Mouse (Mus musculus) forebrain, embryonic 11.5 days (tissue): ENCODE data around the gene Dera. TPM values are rescaled to one million over a fixed set of nuclear protein-coding genes. Genes with fewer than 3 reads are reported as not detected.
A peak's percentile ranks its signal among the peaks of the same experiment; 100 is the strongest.
"Not testable (repeated sequence)": the region's sequence is repeated elsewhere in the genome, so short reads cannot be mapped to it uniquely, and the experiment has no call there.

Source experiments
- ATAC-seq: fragments of 200-750 bp; cut with Nextera tagmentation; replicated peaks from 2 replicates; pipeline ENCODE4 v1.8.0; 2017; ENCODE audit warnings: moderate TSS enrichment; ENCODE audit not compliant: low FRiP score
- DNase-seq: peaks from one replicate; pipeline ENCODE4 v3.0.0-alpha.2; 2017; ENCODE audit warnings: low spot score
- H3K27ac ChIP-seq: fragments of 300-500 bp; sonication (generic); 2 replicates; pipeline ENCODE4 v1.5.1; 2014; ENCODE audit warnings: low read depth, low read length
- H3K27me3 ChIP-seq: fragments of 300-500 bp; sonication (generic); 2 replicates; pipeline ENCODE4 v1.6.1; 2014; ENCODE audit warnings: mild to moderate bottlenecking, low read length, mixed read lengths; ENCODE audit not compliant: control insufficient read depth, insufficient read depth
- H3K36me3 ChIP-seq: fragments of 300-500 bp; sonication (generic); 2 replicates; pipeline ENCODE4 v1.6.1; 2014; ENCODE audit warnings: mild to moderate bottlenecking, low read length, moderate library complexity, mixed read lengths; ENCODE audit not compliant: control insufficient read depth, insufficient read depth
- H3K4me1 ChIP-seq: fragments of 300-500 bp; sonication (generic); replicated peaks from 2 replicates; pipeline ENCODE4 v1.6.1; 2014; ENCODE audit warnings: low read length, mixed read lengths; ENCODE audit not compliant: control insufficient read depth, insufficient read depth
- H3K4me2 ChIP-seq: fragments of 300-500 bp; sonication (generic); 2 replicates; pipeline ENCODE4 v1.6.1; 2014; ENCODE audit warnings: low read depth, mild to moderate bottlenecking, low read length, moderate library complexity, mixed read lengths; ENCODE audit not compliant: severe bottlenecking
- H3K4me3 ChIP-seq: fragments of 300-500 bp; sonication (generic); 2 replicates; pipeline ENCODE4 v1.5.1; 2014; ENCODE audit warnings: low read depth, low read length
- H3K9ac ChIP-seq: fragments of 300-500 bp; sonication (generic); 2 replicates; pipeline ENCODE4 v1.6.1; 2014; ENCODE audit warnings: low read length
- H3K9me3 ChIP-seq: fragments of 300-500 bp; sonication (generic); 2 replicates; pipeline ENCODE4 v1.6.1; 2016; ENCODE audit warnings: low read length, mixed read lengths; ENCODE audit not compliant: control insufficient read depth
- WGBS: fragments of 180-500 bp; shearing (Covaris S2); extraction: QIAGEN DNeasy Blood & Tissue Kit; methylation state at CpG from one replicate; pipeline ENCODE4 v1.1.7; 2014; 5-methylcytosine and 5-hydroxymethylcytosine counted together
- polyA plus RNA-seq: library from polyadenylated mRNA; unstranded; fragments of >200 nt; fragmentation: Nextera tagmentation; extraction: Ambion mirVana; gene quantifications from 2 replicates; pipeline ENCODE4 v1.2.1, GENCODE M21; 2014

Dera gene
- polyA plus RNA-seq = 44.5 and 46.4 TPM in 2 replicates

- DNase-seq = peak; percentile 92
- Histone ChIP-seq H3K27ac (no peak within 1 kb of the TSS), H3K4me2 (peak within 1 kb of the TSS; percentile 57), H3K4me1 (0 out of 2 replicates have a peak, but pooled peaks cover 2% of the 10 kb centered on the region), H3K27me3 (no peaks in the 10 kb centered on the region), H3K9me3 (no peaks in the 10 kb centered on the region), H3K9ac (peak within 1 kb of the TSS; percentile 61), H3K4me3 (peak within 1 kb of the TSS; percentile 57), H3K36me3 (peaks cover 8% of the 10 kb centered on the region; the same call in 1 of the 2 replicates)
- WGBS = 11% methylated on average over 26 of the region's 26 CpGs
- ATAC-seq = peak; percentile 93
Measured at GRCm38 (mm10) chr6:137754056-137754856, at the start of gene Dera. Gene Dera (plus strand): TSS chr6:137754546.

DNA sequence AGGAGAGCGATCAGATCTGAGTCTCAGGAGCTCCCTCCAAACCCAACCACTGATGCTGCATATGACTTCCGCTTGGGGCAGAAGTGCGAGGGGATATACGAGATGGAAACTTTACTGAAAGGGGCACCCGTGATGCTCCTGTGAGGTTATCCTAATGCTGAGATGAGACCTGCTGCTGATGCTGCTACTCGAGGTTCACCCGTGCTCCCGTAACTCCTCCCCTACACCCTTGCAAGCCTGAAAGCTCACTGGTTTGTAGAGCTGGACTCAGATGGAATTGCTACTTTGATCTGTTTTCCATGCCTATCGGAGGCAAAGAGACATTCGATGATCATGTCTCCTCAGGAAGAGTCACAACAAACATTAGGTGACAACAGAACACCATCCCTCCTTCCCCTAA lies 48.1 kb upstream of the Dera start:
- 91% methylated on average over 10 of the region's 10 CpGs for WGBS
- DNase-seq = no peak

DNA sequence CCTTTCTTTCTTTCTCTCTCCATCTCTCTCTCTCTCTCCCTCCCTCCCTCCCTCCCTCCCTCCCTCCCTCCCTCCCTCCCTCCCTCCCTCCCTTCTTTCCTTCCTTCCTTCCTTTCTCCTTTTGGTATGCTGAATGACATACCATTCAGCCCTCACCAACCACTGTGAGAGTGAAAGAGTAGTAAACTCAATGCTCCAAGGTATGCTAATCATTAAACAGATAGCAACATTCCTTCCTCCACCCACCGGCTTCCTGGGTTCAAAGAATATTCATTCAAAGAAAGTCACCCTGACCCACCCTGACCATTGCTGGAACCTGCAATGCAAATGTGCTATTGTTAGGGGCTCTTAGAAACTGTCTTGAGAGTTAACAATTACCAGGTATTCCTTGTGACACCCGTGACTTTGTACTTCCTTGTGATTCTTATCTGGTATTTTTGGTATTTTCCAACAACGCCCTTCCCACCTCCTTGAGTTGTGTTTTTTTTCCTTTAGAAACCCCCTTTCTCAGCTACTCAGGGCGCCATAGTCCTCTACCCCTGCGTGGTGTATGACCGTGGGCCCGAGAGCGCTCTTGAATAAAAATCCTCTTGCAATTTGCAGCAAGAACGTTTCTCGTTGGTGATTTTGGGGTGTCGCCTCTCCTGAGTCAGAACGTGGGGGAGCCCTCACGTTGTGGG lies 45.5 kb upstream of the Dera start:
- not testable (repeated sequence) for H3K27me3 ChIP-seq, H3K4me1 ChIP-seq, H3K27ac ChIP-seq, H3K4me2 ChIP-seq, H3K36me3 ChIP-seq, DNase-seq, H3K4me3 ChIP-seq, H3K9me3 ChIP-seq, H3K9ac ChIP-seq, ATAC-seq
- WGBS = 87% methylated on average over 13 of the region's 13 CpGs

More for the DNA sequence above, 48.1 kb upstream of the Dera start:
- H3K9me3 ChIP-seq = no peaks in the 10 kb centered on the region
- no peak overlapping the region for H3K27ac ChIP-seq
- H3K4me2 ChIP-seq = no peak overlapping the region
- no peak overlapping the region for H3K9ac ChIP-seq
- H3K27me3 ChIP-seq = no peaks in the 10 kb centered on the region
- no peaks in the 10 kb centered on the region for H3K36me3 ChIP-seq
- H3K4me1 ChIP-seq = no peaks in the 10 kb centered on the region
- H3K4me3 ChIP-seq = no peak overlapping the region
- no peak for ATAC-seq

DNA sequence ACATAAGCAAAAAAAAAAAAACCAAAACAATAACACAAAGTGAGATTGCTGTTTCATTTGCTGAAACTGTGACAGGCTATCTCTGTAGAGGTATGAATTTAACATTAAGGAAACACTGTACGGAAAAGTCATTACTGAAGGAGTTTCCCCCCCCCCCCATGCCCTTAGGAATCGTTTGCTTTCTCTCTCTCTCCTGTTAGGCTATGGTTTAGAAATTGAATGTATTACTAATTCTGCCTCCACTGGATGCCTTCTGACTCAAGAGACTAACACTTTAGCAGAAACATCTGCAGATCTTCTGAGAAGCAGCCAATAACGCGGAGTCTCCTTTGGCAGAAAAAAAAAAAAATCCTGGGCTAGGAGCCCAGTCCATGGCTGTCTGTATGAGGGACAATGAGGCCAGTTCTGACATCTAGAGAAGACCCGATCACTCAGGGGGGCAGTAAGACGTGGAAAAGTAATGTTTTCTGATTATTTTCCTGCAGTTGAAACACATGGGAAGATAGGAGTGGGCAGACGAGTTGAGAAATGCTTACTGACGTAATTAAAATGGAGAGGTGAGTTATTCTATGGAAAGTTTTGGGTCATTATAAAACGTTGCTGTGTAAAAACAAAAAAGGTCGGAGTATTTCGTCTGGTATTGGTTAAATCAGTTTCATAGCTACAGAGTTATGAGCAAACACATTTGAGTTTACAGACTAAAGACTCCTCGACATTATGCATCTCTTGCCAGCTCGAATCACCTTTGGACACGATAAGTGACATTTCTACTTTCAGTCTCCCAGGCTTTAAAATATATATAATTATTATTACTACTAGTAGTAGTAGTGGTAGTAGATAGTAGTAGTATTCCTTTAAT lies 43.9 kb upstream of the Dera start:
- H3K4me1 ChIP-seq = peaks cover 3% of the 10 kb centered on the region; the same call in 1 of the 2 replicates
- H3K27me3 ChIP-seq = no peaks in the 10 kb centered on the region
- H3K27ac ChIP-seq = no peak overlapping the region
- no peak overlapping the region for H3K4me3 ChIP-seq
- no peaks in the 10 kb centered on the region for H3K36me3 ChIP-seq
- 90% methylated on average over 14 of the region's 14 CpGs for WGBS
- DNase-seq (no peak), ATAC-seq (no peak)
- no peaks in the 10 kb centered on the region for H3K9me3 ChIP-seq
- H3K4me2 ChIP-seq = no peak overlapping the region
- no peak overlapping the region for H3K9ac ChIP-seq

DNA sequence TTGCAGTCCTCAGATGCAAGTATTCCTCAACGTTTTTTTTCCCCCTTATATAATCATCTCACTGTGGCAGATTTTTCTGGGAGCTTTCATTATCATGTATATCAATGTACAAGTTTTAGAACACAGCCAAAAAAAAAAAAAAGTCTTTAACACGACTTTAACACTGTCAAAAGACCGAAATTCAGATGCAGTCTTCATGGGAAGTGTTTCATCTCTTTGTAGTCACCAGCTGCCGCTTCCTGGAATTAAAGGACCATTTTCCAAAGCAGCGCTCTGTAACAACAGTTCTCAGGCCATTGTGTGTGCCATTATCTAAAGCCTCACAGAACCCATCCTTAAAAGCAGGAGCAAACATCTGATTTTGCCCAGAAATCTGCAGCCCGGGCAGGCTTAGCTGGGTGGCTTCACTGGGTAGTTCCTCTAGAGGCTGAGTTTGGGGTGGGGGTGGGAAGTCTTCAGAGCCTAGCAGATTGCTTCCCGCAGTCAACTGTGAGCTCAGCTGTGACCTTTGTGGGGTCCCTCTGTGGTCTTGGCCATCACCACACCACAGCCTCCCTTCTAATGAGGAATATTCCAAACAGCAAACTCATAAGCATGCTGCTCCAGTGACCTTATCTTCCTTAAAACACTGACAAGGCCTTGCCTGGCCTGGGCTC lies 41.6 kb upstream of the Dera start:
- Histone ChIP-seq H3K27ac (peak overlapping the region; percentile 50; the same call in 1 of the 2 replicates), H3K4me3 (no peak overlapping the region), H3K27me3 (no peaks in the 10 kb centered on the region), H3K36me3 (no peaks in the 10 kb centered on the region), H3K4me2 (no peak overlapping the region), H3K9me3 (no peaks in the 10 kb centered on the region), H3K4me1 (peaks cover 3% of the 10 kb centered on the region; the same call in 1 of the 2 replicates), H3K9ac (no peak overlapping the region)
- ATAC-seq = peak; percentile 58; the same call in 1 of the 2 replicates
- DNase-seq = no peak
- WGBS = 42% methylated on average over 7 of the region's 7 CpGs

GRCm38 (mm10) chr6:137713310-137713664 lies 41.1 kb upstream of the Dera start:
- no peak overlapping the region for H3K4me3 ChIP-seq
- H3K9ac ChIP-seq = no peak overlapping the region
- WGBS = 73% methylated on average over 3 of the region's 3 CpGs
- no peaks in the 10 kb centered on the region for H3K36me3 ChIP-seq
- ATAC-seq = peak; percentile 32; the same call in 1 of the 2 replicates
- peaks cover 3% of the 10 kb centered on the region; the same call in 1 of the 2 replicates for H3K4me1 ChIP-seq
- no peaks in the 10 kb centered on the region for H3K9me3 ChIP-seq
- no peak for DNase-seq
- H3K27me3 ChIP-seq = no peaks in the 10 kb centered on the region
- H3K27ac ChIP-seq = peak overlapping the region; percentile 50; the same call in 1 of the 2 replicates
- no peak overlapping the region for H3K4me2 ChIP-seq

- no peak for ATAC-seq
- Histone ChIP-seq H3K4me1 (peaks cover 3% of the 10 kb centered on the region; the same call in 1 of the 2 replicates), H3K9ac (no peak overlapping the region), H3K27ac (no peak overlapping the region), H3K36me3 (no peaks in the 10 kb centered on the region), H3K4me3 (no peak overlapping the region), H3K27me3 (no peaks in the 10 kb centered on the region), H3K9me3 (no peaks in the 10 kb centered on the region), H3K4me2 (no peak overlapping the region)
- DNase-seq = no peak
- 82% methylated on average over 5 of the region's 5 CpGs for WGBS
Measured at GRCm38 (mm10) chr6:137716802-137717201, 37.5 kb upstream of the Dera start.
